Mouse (Mus musculus) limb, embryonic 10.5 days (tissue): ENCODE measurements around the gene Cd46. TPM values are rescaled to one million over a fixed set of nuclear protein-coding genes. Genes with fewer than 3 reads are reported as not detected.

Experiments used
- DNase-seq: peaks from one replicate; pipeline ENCODE4 v3.0.0-alpha.2; 2017; ENCODE audit warnings: low spot score
- H3K27ac ChIP-seq: fragments of 300-500 bp; sonication (generic); 2 replicates; pipeline ENCODE4 v1.5.1; 2016; ENCODE audit warnings: mild to moderate bottlenecking
- H3K27me3 ChIP-seq: fragments of 300-500 bp; sonication (generic); 2 replicates; pipeline ENCODE4 v1.6.1; 2016; ENCODE audit warnings: low read depth, mild to moderate bottlenecking; ENCODE audit not compliant: poor library complexity, severe bottlenecking
- H3K36me3 ChIP-seq: fragments of 300-500 bp; sonication (generic); 2 replicates; pipeline ENCODE4 v1.6.1; 2016; ENCODE audit warnings: mild to moderate bottlenecking, moderate library complexity
- H3K4me1 ChIP-seq: fragments of 300-500 bp; sonication (generic); 2 replicates; pipeline ENCODE4 v1.6.1; 2016
- H3K4me3 ChIP-seq: fragments of 300-500 bp; sonication (generic); 2 replicates; pipeline ENCODE4 v1.5.1; 2016; ENCODE audit warnings: mild to moderate bottlenecking, moderate library complexity
- H3K9me3 ChIP-seq: fragments of 300-500 bp; sonication (generic); replicated peaks from 2 replicates; pipeline ENCODE4 v1.6.1; 2016; ENCODE audit warnings: mild to moderate bottlenecking
- WGBS: fragments of 180-500 bp; shearing (Covaris S2); methylation state at CpG from one replicate; pipeline ENCODE4 v1.1.7; 2016; 5-methylcytosine and 5-hydroxymethylcytosine counted together
- polyA plus RNA-seq: library from polyadenylated mRNA; unstranded; fragments of >200 nt; fragmentation: Nextera tagmentation; extraction: Ambion mirVana; gene quantifications from 2 replicates; pipeline ENCODE4 v1.2.1, GENCODE M21; 2016

Gene Cd46
- polyA plus RNA-seq: 0.30 and 0.36 TPM in 2 replicates

GRCm38 (mm10) chr1:195092220-195092720 is at the start of gene Cd46:
Gene Cd46, minus strand, starts transcription at chr1:195092249.
- 3% methylated on average over 14 of the region's 14 CpGs for WGBS
- Histone ChIP-seq H3K9me3 (no peaks in the 10 kb centered on the region), H3K4me1 (peaks cover 14% of the 10 kb centered on the region), H3K36me3 (peaks cover 10% of the 10 kb centered on the region), H3K4me3 (peak within 1 kb of the TSS; percentile 52), H3K27ac (peak within 1 kb of the TSS; percentile 72), H3K27me3 (no peaks in the 10 kb centered on the region)
- DNase-seq: peak; percentile 79

GRCm38 (mm10) chr1:195132070-195132469 is 40.0 kb upstream of the Cd46 start:
- Histone ChIP-seq H3K27ac (peak overlapping the region; percentile 96; the same call in 1 of the 2 replicates), H3K4me3 (peak overlapping the region; percentile 68), H3K27me3 (no peaks in the 10 kb centered on the region), H3K9me3 (no peaks in the 10 kb centered on the region), H3K4me1 (peaks cover 3% of the 10 kb centered on the region; the same call in 1 of the 2 replicates), H3K36me3 (peaks cover 20% of the 10 kb centered on the region)
- no peak for DNase-seq
- 77% methylated on average over 3 of the region's 3 CpGs for WGBS

GRCm38 (mm10) chr1:195131675-195132015 is 39.6 kb upstream of the Cd46 start:
- no peak for DNase-seq
- H3K4me1 ChIP-seq: peaks cover 3% of the 10 kb centered on the region; the same call in 1 of the 2 replicates
- H3K27ac ChIP-seq: peak overlapping the region; percentile 96
- no peaks in the 10 kb centered on the region for H3K9me3 ChIP-seq
- H3K4me3 ChIP-seq: peak overlapping the region; percentile 68
- H3K36me3 ChIP-seq: peaks cover 24% of the 10 kb centered on the region
- WGBS: 32% methylated on average over 4 of the region's 4 CpGs
- no peaks in the 10 kb centered on the region for H3K27me3 ChIP-seq

- Histone ChIP-seq H3K27ac (peak within 1 kb of the TSS; percentile 96), H3K36me3 (peaks cover 26% of the 10 kb centered on the region), H3K27me3 (no peaks in the 10 kb centered on the region), H3K4me3 (peak within 1 kb of the TSS; percentile 68), H3K4me1 (peaks cover 3% of the 10 kb centered on the region; the same call in 1 of the 2 replicates), H3K9me3 (no peaks in the 10 kb centered on the region)
- peak; percentile 86 for DNase-seq
- under 1% methylated on average over 31 of the region's 31 CpGs for WGBS
These were observed 39.1 kb upstream of the Cd46 start, which contains the start of gene Cr1l for GRCm38 (mm10) chr1:195130953-195131674. Gene Cr1l, minus strand, starts transcription at chr1:195131586.

DNA sequence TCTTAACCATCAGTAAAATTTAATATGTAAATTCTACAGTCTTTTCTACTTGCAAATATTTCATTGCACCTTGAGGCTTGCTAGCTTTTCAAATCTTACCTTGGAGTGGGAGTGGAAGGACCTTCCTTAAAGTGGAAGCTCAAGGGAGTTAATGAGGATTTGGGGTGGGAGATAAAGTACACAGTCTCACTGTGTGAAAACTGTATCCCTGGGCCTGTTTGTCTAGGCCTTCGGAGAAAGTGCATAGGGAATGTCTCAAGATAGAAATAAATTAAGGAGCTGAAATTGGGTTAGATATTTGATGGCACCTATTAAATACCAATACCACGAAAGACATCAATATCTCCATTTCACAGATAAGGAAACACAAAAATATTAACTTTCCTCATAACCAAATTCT is 38.4 kb upstream of the Cd46 start:
- Histone ChIP-seq H3K4me1 (peaks cover 3% of the 10 kb centered on the region; the same call in 1 of the 2 replicates), H3K4me3 (peak overlapping the region; percentile 68), H3K27ac (peak overlapping the region; percentile 96), H3K36me3 (peaks cover 29% of the 10 kb centered on the region), H3K27me3 (no peaks in the 10 kb centered on the region), H3K9me3 (no peaks in the 10 kb centered on the region)
- 27% methylated on average over 2 of the region's 2 CpGs for WGBS
- no peak for DNase-seq

- DNase-seq: no peak
- WGBS: 84% methylated on average over 1 of the region's 1 CpGs
- peak overlapping the region; percentile 68 for H3K4me3 ChIP-seq
These were observed 37.8 kb upstream of the Cd46 start for GRCm38 (mm10) chr1:195129867-195130266.

GRCm38 (mm10) chr1:195114414-195114813 is 22.4 kb upstream of the Cd46 start:
- Histone ChIP-seq H3K27ac (no peak overlapping the region), H3K9me3 (no peaks in the 10 kb centered on the region), H3K4me1 (no peaks in the 10 kb centered on the region), H3K27me3 (no peaks in the 10 kb centered on the region), H3K36me3 (peaks cover 59% of the 10 kb centered on the region), H3K4me3 (no peak overlapping the region)
- 100% methylated on average over 1 of the region's 1 CpGs for WGBS
- DNase-seq: no peak

More at GRCm38 (mm10) chr1:195129867-195130266, 37.8 kb upstream of the Cd46 start:
- H3K36me3 ChIP-seq: peaks cover 33% of the 10 kb centered on the region
- no peaks in the 10 kb centered on the region for H3K9me3 ChIP-seq
- H3K27me3 ChIP-seq: no peaks in the 10 kb centered on the region
- H3K4me1 ChIP-seq: peaks cover 3% of the 10 kb centered on the region; the same call in 1 of the 2 replicates
- H3K27ac ChIP-seq: no peak overlapping the region

DNA sequence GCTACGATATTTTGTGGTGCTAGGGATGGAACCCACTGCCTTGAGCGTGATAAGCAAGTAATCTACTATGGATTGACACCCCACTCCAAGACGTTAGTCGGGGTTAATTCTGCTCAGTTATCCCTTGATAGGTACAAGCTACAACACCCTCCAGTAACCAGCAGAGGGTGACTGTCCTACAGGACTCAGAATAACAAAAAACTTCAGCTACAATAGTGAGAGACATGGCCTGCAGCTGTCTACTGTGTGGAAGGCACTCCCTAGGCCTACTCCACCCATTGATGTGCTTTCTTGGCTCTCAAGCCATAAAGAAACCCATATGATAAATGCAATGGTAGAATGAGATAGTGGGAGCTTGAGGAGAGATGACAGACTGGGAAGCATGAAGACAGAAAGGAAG is 21.6 kb upstream of the Cd46 start:
- 94% methylated on average over 4 of the region's 4 CpGs for WGBS
- Histone ChIP-seq H3K27me3 (no peaks in the 10 kb centered on the region), H3K9me3 (no peaks in the 10 kb centered on the region), H3K4me3 (no peak overlapping the region), H3K36me3 (peaks cover 59% of the 10 kb centered on the region), H3K27ac (no peak overlapping the region), H3K4me1 (no peaks in the 10 kb centered on the region)
- no peak for DNase-seq

DNA sequence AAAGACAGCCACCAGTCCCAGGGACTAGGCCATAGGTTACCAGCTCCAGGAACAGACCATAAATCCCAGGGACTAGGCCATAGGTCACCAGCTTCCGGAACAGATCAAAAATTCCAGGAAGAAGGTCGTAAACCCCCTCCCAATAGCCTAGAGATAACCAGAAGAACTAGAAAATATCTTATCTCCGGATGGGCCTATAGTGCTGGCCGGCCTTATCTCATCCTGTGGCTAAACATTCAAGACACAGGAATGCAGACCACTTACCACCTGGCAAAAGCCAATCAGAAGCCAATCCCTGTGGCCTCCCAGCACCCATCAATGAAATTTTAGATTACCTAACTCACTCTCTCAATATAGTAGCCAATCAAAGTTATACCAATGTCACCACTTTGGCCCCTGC is 8.6 kb upstream of the Cd46 start:
- Histone ChIP-seq H3K4me3 (no peak overlapping the region), H3K4me1 (no peaks in the 10 kb centered on the region), H3K27me3 (no peaks in the 10 kb centered on the region), H3K36me3 (peaks cover 63% of the 10 kb centered on the region), H3K27ac (no peak overlapping the region), H3K9me3 (no peaks in the 10 kb centered on the region)
- WGBS: 52% methylated on average over 4 of the region's 4 CpGs
- DNase-seq: no peak

GRCm38 (mm10) chr1:195098004-195098403 is 6.0 kb upstream of the Cd46 start:
- Histone ChIP-seq H3K9me3 (no peaks in the 10 kb centered on the region), H3K4me1 (no peaks in the 10 kb centered on the region), H3K27me3 (no peaks in the 10 kb centered on the region), H3K36me3 (peaks cover 44% of the 10 kb centered on the region), H3K4me3 (no peak overlapping the region), H3K27ac (no peak overlapping the region)
- no peak for DNase-seq
- 88% methylated on average over 1 of the region's 1 CpGs for WGBS

DNA sequence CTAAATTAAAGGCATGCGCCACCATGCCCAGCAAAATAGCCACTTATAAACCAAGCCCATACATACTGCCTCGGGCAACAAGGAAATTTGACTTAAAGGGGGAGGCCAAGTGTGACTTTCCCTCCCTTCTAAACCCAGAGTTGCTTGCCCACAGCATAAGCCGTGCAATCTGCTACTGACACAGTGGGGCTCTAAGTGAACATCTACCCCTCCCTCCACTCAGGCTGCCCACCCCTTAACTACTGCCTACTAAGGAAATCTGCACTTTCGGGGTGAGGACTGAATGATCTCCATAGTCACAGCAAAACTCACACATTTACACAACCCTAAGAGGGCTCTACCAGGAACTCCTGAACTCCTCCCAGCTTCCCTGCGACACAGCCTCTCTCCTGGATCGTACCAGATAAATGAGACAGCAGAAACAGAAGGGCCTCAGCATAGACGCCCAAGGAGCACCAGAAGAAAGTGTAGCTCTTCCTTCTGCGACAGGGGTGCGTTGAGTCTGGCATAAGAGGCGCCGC is 290 bp downstream of the Cd46 start:
- Histone ChIP-seq H3K9me3 (no peaks in the 10 kb centered on the region), H3K27ac (peak overlapping the region; percentile 72)

GRCm38 (mm10) chr1:195082142-195082541 is 9.9 kb downstream of the Cd46 start:
- Histone ChIP-seq H3K27ac (no peak overlapping the region), H3K4me1 (no peaks in the 10 kb centered on the region)

More for the DNA sequence above, 290 bp downstream of the Cd46 start:
- no peak for DNase-seq
- H3K36me3 ChIP-seq: peaks cover 6% of the 10 kb centered on the region; the same call in 1 of the 2 replicates
- peak overlapping the region; percentile 52 for H3K4me3 ChIP-seq
- peaks cover 14% of the 10 kb centered on the region for H3K4me1 ChIP-seq
- H3K27me3 ChIP-seq: no peaks in the 10 kb centered on the region
- 22% methylated on average over 11 of the region's 11 CpGs for WGBS

GRCm38 (mm10) chr1:195040437-195040836 is 51.6 kb downstream of the Cd46 start:
- no peaks in the 10 kb centered on the region for H3K36me3 ChIP-seq
- no peaks in the 10 kb centered on the region for H3K27me3 ChIP-seq
- H3K27ac ChIP-seq: no peak overlapping the region
- no peaks in the 10 kb centered on the region for H3K9me3 ChIP-seq
- H3K4me1 ChIP-seq: no peaks in the 10 kb centered on the region
- H3K4me3 ChIP-seq: no peak overlapping the region
- no peak for DNase-seq

More at GRCm38 (mm10) chr1:195082142-195082541, 9.9 kb downstream of the Cd46 start:
- Histone ChIP-seq H3K27me3 (no peaks in the 10 kb centered on the region), H3K9me3 (no peaks in the 10 kb centered on the region), H3K36me3 (no peaks in the 10 kb centered on the region), H3K4me3 (no peak overlapping the region)
- no peak for DNase-seq
